Mouse (Mus musculus): ENCODE data around the gene Olfr452.

DNA sequence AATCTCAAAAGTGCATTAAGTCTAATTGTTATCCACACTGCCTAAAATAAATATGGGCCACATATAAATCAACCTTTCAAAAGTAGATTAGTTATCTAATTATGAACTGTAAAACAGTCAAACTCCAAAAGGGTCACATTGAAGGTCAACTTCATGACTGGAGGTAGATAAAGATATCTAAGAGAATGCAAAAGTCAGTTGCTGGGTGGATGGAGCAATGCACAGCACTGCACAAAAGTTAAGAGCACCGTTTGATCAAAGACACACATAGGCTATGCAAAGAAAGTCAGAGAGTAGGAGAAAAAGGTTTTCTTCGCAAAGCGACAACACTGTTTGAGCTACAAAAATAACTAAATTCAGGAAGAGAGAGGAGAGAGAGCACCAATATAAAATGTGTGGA is 10.1 kb downstream of the Olfr452 start:
- TF ChIP-seq CTCF (IDR thresholded peaks at IDR 0.05) (no peak), POLR2A (IDR thresholded peaks at IDR 0.05; ENCODE audit: insufficient read depth, low read depth, low read length) (no peak), EP300 (IDR thresholded peaks at IDR 0.05; ENCODE audit: insufficient read depth, low read depth, low read length) (no peak)
